Mouse (Mus musculus) cerebellum, postnatal 4 days (tissue): ENCODE data around the gene Tuba3b.

Experiments
- DNase-seq, 2 experiments: peaks; one replicate each; pipeline ENCODE4 v3.0.0; 2022; ENCODE audit warnings: low spot score in 2 of 2, mixed read lengths in 1 of 2

Gene Tuba3b

DNA sequence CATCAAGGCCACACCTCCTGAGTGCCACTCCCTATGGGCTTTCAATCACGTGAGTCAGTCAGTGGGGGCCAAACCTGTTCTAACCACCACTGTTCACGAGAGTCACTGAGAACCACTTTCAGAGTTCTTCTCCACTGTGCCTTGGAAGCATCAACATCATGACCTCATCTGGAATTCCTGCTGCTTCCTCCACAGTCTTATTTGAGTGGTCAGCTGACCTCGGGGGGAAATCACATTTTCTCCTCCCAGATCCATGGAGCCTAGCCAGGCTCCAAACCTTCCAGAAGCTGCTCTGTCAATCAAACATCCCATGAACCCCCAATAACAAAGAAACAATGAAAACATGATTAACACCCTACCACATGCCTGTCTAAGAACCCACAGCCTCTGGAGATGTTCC is 52.1 kb downstream of the Tuba3b start:
- no peak for DNase-seq

DNA sequence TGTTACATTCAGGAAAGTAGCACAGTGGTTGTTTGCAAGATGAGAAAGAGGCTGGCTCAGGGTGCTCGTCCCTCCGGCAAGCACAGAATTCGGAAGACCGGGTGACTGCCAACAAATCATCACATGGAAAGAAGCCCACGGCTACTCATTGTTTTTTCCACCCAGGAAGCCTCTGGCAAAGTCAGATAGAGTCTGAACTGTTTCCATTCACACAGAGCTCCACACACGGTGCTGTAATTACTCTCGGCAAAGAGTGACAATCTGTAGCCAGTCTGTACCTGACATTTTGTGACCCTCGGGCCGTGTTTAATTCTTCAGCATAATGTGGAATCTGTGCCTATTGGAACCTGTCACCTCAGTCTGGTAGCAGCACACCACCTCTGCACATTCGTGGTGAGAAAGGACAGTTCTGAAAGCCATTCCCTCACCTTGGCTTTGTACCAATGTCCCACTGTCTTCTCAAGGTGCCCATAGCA is 54.1 kb downstream of the Tuba3b start:
- peak in 1 of 2 experiments; percentile 32 for DNase-seq
